Mouse (Mus musculus) right cerebral cortex, postnatal 36 days (tissue): Measurements from ENCODE around the gene Atxn10.
"Not testable (repeated sequence)": the region's sequence is repeated elsewhere in the genome, so short reads cannot be mapped to it uniquely, and the experiment has no call there.

Source experiments
- DNase-seq, 2 experiments: peaks; one replicate each; pipeline ENCODE4 v3.0.0; 2022; ENCODE audit warnings: low spot score in 2 of 2, mixed read lengths in 1 of 2

Gene Atxn10

GRCm38 (mm10) chr15:85335671-85336300, at the start of gene Atxn10:
Gene Atxn10 (plus strand): TSS chr15:85336245.
- DNase-seq: no peak

- DNase-seq: no peak
Observed at GRCm38 (mm10) chr15:85294632-85295031, 41.4 kb upstream of the Atxn10 start.

- no peak for DNase-seq
Observed at GRCm38 (mm10) chr15:85295544-85295943, 40.5 kb upstream of the Atxn10 start.

GRCm38 (mm10) chr15:85295977-85296376, 40.1 kb upstream of the Atxn10 start:
- no peak for DNase-seq

GRCm38 (mm10) chr15:85296538-85296937, 39.5 kb upstream of the Atxn10 start:
- no peak for DNase-seq

GRCm38 (mm10) chr15:85298167-85298781, 37.8 kb upstream of the Atxn10 start:
- no peak for DNase-seq

GRCm38 (mm10) chr15:85298946-85299345, 37.1 kb upstream of the Atxn10 start:
- DNase-seq: no peak

GRCm38 (mm10) chr15:85303241-85303640, 32.8 kb upstream of the Atxn10 start:
- DNase-seq: no peak

- DNase-seq: no peak
Observed at GRCm38 (mm10) chr15:85303976-85304375, 32.1 kb upstream of the Atxn10 start.

GRCm38 (mm10) chr15:85307061-85307660, 28.9 kb upstream of the Atxn10 start:
- DNase-seq: no peak

GRCm38 (mm10) chr15:85311058-85311657, 24.9 kb upstream of the Atxn10 start:
- DNase-seq: no peak

GRCm38 (mm10) chr15:85315378-85316025, 20.5 kb upstream of the Atxn10 start:
- peak; percentile 66 to 68 for DNase-seq

- no peak for DNase-seq
Observed at GRCm38 (mm10) chr15:85316342-85317140, 19.5 kb upstream of the Atxn10 start.

GRCm38 (mm10) chr15:85319924-85320668, 15.9 kb upstream of the Atxn10 start:
- no peak for DNase-seq

GRCm38 (mm10) chr15:85323214-85323613, 12.8 kb upstream of the Atxn10 start:
- no peak for DNase-seq

- no peak for DNase-seq
Observed at GRCm38 (mm10) chr15:85324426-85324825, 11.6 kb upstream of the Atxn10 start.

GRCm38 (mm10) chr15:85327808-85328207, 8.2 kb upstream of the Atxn10 start:
- DNase-seq: peak; percentile 55 to 70

- not testable (repeated sequence) for DNase-seq
Observed at GRCm38 (mm10) chr15:85328455-85328854, 7.6 kb upstream of the Atxn10 start.

GRCm38 (mm10) chr15:85329096-85329495, 6.9 kb upstream of the Atxn10 start:
- no peak for DNase-seq

- DNase-seq: no peak
Observed at GRCm38 (mm10) chr15:85330024-85330423, 6.0 kb upstream of the Atxn10 start.

GRCm38 (mm10) chr15:85333511-85333910, 2.5 kb upstream of the Atxn10 start:
- not testable (repeated sequence) for DNase-seq
